ENCODE assay signal across 8 mouse cellular contexts in the genomic region with DNA sequence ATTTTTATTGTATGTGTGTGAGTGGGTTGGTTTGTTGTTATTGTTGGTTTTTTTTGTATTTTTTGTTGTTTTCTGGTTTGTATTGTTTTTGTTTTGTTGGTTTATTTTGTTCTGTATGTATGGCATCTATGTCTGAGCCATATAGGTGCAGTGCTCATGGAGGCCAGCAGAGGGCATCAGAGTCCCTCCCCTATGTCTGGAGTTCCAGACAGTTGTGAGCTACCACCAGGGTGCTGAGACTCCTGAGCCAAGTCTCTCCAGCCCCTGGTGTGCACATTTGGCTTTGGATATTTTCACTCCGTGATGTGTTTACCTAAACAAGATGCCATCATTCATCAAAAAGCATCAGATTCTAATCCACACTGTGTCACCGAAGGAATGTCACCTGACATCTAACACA. TPM values are rescaled to one million over a fixed set of nuclear protein-coding genes. Genes with fewer than 3 reads are reported as not detected.
DNase-seq lines count a peak whose midpoint lies in the region; ATAC-seq and TF ChIP-seq lines count a peak whose summit lies in the region.

No protein-coding gene starts in this region.

- no peaks in the 10 kb centered on the region for H3K9me3 ChIP-seq in intestine, embryonic 14.5 days (ENCODE audit: control insufficient read depth, low read length)
- H3K9me3 ChIP-seq in intestine, embryonic 15.5 days, result no peaks in the 10 kb centered on the region
- H3K9me3 ChIP-seq in G1E (replicated peaks), result peaks cover 55% of the 10 kb centered on the region

- no peak overlapping the region for H3K4me2 ChIP-seq in intestine, embryonic 14.5 days (ENCODE audit: low read length)
- no peak overlapping the region for H3K4me2 ChIP-seq in intestine, embryonic 15.5 days (replicated peaks)

- H3K4me1 ChIP-seq in intestine, embryonic 14.5 days (replicated peaks; ENCODE audit: control insufficient read depth, insufficient read depth, low read length), result no peaks in the 10 kb centered on the region
- no peaks in the 10 kb centered on the region for H3K4me1 ChIP-seq in intestine, embryonic 15.5 days (replicated peaks)
- no peaks in the 10 kb centered on the region for H3K4me1 ChIP-seq in G1E (ENCODE audit: insufficient read depth, low read depth, low read length)

- WGBS in intestine, embryonic 14.5 days, result 89% methylated on average over 2 of the region's 2 CpGs
- WGBS in intestine, embryonic 15.5 days, result 87% methylated on average over 2 of the region's 2 CpGs

- no peak overlapping the region for H3K9ac ChIP-seq in intestine, embryonic 14.5 days (ENCODE audit: low read length)
- H3K9ac ChIP-seq in intestine, embryonic 15.5 days, result no peak overlapping the region

- no peaks in the 10 kb centered on the region for H3K36me3 ChIP-seq in intestine, embryonic 14.5 days (ENCODE audit: control insufficient read depth, insufficient read depth, low read length)
- no peaks in the 10 kb centered on the region for H3K36me3 ChIP-seq in intestine, embryonic 15.5 days
- H3K36me3 ChIP-seq in G1E (replicated peaks), result no peaks in the 10 kb centered on the region

- peak; percentile 50 for DNase-seq in intestine, embryonic 14.5 days (ENCODE audit: low spot score)
- DNase-seq in A20 (ENCODE audit: low read depth, low spot score) (peak; percentile 1), G1E (ENCODE audit: low spot score) (no peak)
- DNase-seq in frontal cortex, adult 2 months (ENCODE audit: extremely low spot score in 1 of 2, low spot score in 1 of 2), result no peak

- H3K27me3 ChIP-seq in intestine, embryonic 14.5 days (replicated peaks; ENCODE audit: control insufficient read depth, insufficient read depth, low read length), result no peaks in the 10 kb centered on the region
- no peaks in the 10 kb centered on the region for H3K27me3 ChIP-seq in intestine, embryonic 15.5 days (replicated peaks)
- no peaks in the 10 kb centered on the region for H3K27me3 ChIP-seq in G1E (ENCODE audit: insufficient read depth, low read length)

- no peak for ATAC-seq in intestine, embryonic 14.5 days (replicated peaks; ENCODE audit: low FRiP score, low TSS enrichment, low read depth)
- no peak for ATAC-seq in intestine, embryonic 15.5 days
- no peak for ATAC-seq in G1E (ENCODE audit: extremely low read depth, insufficient number of reproducible peaks, low FRiP score, poor library complexity, severe bottlenecking)
- peak; percentile 74 for ATAC-seq in common myeloid progenitor, adult 5-6 weeks (replicated peaks; ENCODE audit: low read depth, poor library complexity, severe bottlenecking)
- peak; percentile 92 for ATAC-seq in megakaryocyte, adult 5-6 weeks (ENCODE audit: poor library complexity, severe bottlenecking)
- ATAC-seq in erythroid progenitor cell, adult 5-6 weeks (replicated peaks; ENCODE audit: low FRiP score, poor library complexity, severe bottlenecking), result no peak

- TF ChIP-seq CTCF in G1E (IDR thresholded peaks at IDR 0.05; ENCODE audit: low read depth, low read length), result 0 out of 2 replicates have a peak, but pooled peaks have one; percentile 5

- no peak overlapping the region for H3K4me3 ChIP-seq in intestine, embryonic 14.5 days (ENCODE audit: low read depth, low read length)
- no peak overlapping the region for H3K4me3 ChIP-seq in intestine, embryonic 15.5 days (replicated peaks)
- H3K4me3 ChIP-seq in G1E (ENCODE audit: low read depth, low read length), result no peak overlapping the region

- H3K27ac ChIP-seq in intestine, embryonic 14.5 days (ENCODE audit: low read depth), result no peak overlapping the region
- H3K27ac ChIP-seq in intestine, embryonic 15.5 days, result no peak overlapping the region

RNA-seq across cellular contexts. Expression of a gene that starts 59.2 kb away (rescaled TPM):
- polyA plus RNA-seq in intestine, embryonic 14.5 days (2014; fragmentation: Nextera tagmentation; extraction: Ambion mirVana), result 15.5 and 19.5 TPM in 2 replicates
- polyA plus RNA-seq in intestine, embryonic 15.5 days (2015; fragmentation: Nextera tagmentation; extraction: Ambion mirVana), result 25.3 and 25.9 TPM in 2 replicates
- total RNA-seq in G1E (2014; fragmentation: Nextera tagmentation) (not detected in 2 replicates), G1E (2017) (0.05 and 0.06 TPM in 2 replicates)
- not detected in 2 replicates for polyA plus RNA-seq in G1E (2012)
- total RNA-seq in common myeloid progenitor, adult 5-6 weeks (2017), result 23.1 and 30.9 TPM in 2 replicates
- 26.0 and 29.9 TPM in 2 replicates for total RNA-seq in megakaryocyte, adult 5-6 weeks (2015)
- total RNA-seq in megakaryocyte, adult 5-6 weeks (2017), result 17.6 and 24.4 TPM in 2 replicates
- polyA plus RNA-seq in frontal cortex, adult 2 months (2012; rRNA removed), result 8.3 and 9.7 TPM in 2 replicates
- total RNA-seq in erythroid progenitor cell, adult 5-6 weeks (2015; ENCODE audit: low replicate concordance), result 3.4 and 6.1 TPM in 2 replicates
- 0.08 and 3.2 TPM in 2 replicates for total RNA-seq in erythroid progenitor cell, adult 5-6 weeks (2017; ENCODE audit: low replicate concordance)

Comparison
In these comparisons a context has a peak if more than half of its experiments do, and no peak if none do; other contexts are left out.
1. ATAC-seq: peak in common myeloid progenitor, adult 5-6 weeks (single experiment) and megakaryocyte, adult 5-6 weeks (single experiment); none in intestine, embryonic 14.5 days (single experiment), intestine, embryonic 15.5 days (single experiment), G1E (single experiment) and erythroid progenitor cell, adult 5-6 weeks (single experiment).
2. DNase-seq: peak in intestine, embryonic 14.5 days (single experiment) and A20 (single experiment); none in G1E (single experiment) and frontal cortex, adult 2 months (0 of 2).